Mouse (Mus musculus) E14TG2a.4 (cell line): ENCODE measurements around the gene D1Pas1.

ENCODE experiments used
- H3K27me3 ChIP-seq: 2 replicates; pipeline ENCODE4 v1.6.1; 2014; ENCODE audit warnings: low read length, control low read depth; ENCODE audit not compliant: insufficient read depth
- H3K36me3 ChIP-seq: 2 replicates; pipeline ENCODE4 v1.6.1; 2014; ENCODE audit warnings: low read length, control low read depth; ENCODE audit not compliant: insufficient read depth
- H3K4me1 ChIP-seq: replicated peaks from 2 replicates; pipeline ENCODE4 v1.6.1; 2014; ENCODE audit warnings: low read depth, low read length, control low read depth
- H3K4me3 ChIP-seq: replicated peaks from 2 replicates; pipeline ENCODE4 v1.5.1; 2014; ENCODE audit warnings: mild to moderate bottlenecking, low read length
- H3K9me3 ChIP-seq: 2 replicates; pipeline ENCODE4 v1.6.1; 2014; ENCODE audit warnings: low read length, control low read depth
- CTCF ChIP-seq: conservative IDR thresholded peaks from 2 replicates; pipeline ENCODE4 v1.5.1; 2014; ENCODE audit warnings: low read length
- NANOG ChIP-seq: IDR thresholded peaks from 2 replicates; pipeline ENCODE4 v1.6.1; 2014; ENCODE audit warnings: borderline replicate concordance, low read length, mixed read lengths
- POU5F1 ChIP-seq: IDR thresholded peaks from 2 replicates; pipeline ENCODE4 v1.6.1; 2014; ENCODE audit warnings: low read length, borderline replicate concordance

The D1Pas1 gene

DNA sequence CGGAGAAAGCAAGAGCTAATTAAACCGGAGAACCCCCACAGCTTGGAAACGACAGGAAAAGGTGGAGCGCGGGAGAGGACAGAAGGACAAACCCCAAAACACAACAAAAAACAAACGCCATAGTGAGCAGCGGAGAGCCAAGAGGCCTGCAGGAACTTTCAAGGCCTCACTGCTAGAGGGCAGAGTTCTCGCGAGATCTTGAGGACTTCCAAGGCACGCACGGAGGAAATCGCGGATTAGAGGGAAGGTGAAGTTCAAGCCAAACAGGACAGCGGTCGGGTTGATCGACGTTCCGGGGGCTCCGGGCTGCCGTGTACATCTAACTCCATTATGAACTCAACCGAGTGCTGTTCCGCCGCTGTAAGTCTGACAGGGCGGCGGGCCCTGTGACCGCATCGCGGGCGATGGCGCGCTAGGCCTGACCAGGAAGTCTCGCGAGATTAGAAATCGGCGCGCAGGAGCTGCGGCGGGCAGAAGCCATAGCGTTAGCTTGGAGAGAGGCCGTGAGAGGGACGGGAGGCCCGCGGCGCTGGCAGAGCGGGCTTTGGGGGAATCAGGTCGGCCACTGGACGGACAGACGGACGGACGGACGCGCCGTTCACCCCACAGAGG lies at the start of gene D1Pas1:
D1Pas1 (plus strand) TSS at position 216 of the 612 bp plus-strand sequence.
- H3K27me3 ChIP-seq, result no peaks in the 10 kb centered on the region
- H3K9me3 ChIP-seq, result peaks cover 12% of the 10 kb centered on the region
- H3K4me3 ChIP-seq, result peak within 1 kb of the TSS; percentile 84
- peaks cover 38% of the 10 kb centered on the region for H3K36me3 ChIP-seq
- TF ChIP-seq NANOG (no peak), CTCF (no peak), POU5F1 (no peak)
- H3K4me1 ChIP-seq, result peaks cover 41% of the 10 kb centered on the region

DNA sequence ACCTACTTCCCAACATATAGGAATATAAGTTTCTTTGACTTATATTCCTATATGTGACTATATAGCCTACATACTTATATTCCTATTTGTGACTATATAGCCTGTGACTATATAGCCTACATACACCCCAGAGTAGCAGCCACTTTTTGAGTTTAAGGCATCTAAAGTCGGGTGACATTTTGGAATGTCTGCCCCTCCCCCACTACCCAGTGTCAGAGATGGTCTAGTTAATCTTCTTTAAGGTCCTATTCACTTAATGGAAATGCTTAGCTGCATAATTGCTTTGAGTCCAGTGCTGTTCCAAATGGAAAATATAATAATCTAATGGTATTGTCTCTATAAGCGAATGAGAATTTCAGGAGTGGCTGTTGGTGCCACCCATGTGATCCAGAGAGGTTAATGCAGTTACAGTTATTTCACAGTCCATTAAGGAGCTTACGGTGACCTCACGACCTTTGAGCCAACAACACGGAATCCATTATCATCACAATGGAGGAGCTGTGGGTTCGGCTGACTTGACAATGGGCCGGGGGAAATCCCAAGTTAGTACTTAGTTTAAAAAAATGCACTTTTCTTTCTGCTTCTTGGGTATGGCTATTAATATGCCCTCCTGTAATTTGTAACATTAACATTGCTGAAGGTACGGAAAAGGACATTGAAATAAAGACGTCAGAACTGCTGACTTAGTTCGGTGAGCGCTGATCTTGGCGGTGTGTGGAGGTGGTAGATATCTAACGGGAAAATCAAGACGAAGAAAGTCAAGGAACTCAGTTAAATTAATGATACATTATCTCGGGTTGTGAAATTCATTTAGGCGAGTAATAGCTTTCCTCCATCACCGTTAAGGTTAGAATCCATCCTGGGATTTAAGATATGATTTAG lies 44.5 kb upstream of the D1Pas1 start:
- H3K36me3 ChIP-seq, result no peaks in the 10 kb centered on the region
- H3K4me1 ChIP-seq, result peaks cover 51% of the 10 kb centered on the region
- no peaks in the 10 kb centered on the region for H3K9me3 ChIP-seq
- no peak overlapping the region for H3K4me3 ChIP-seq
- no peak for TF ChIP-seq CTCF
- peak; percentile 61; the same call in 1 of the 2 replicates for TF ChIP-seq NANOG
- peak; percentile 74; the same call in 1 of the 2 replicates for TF ChIP-seq POU5F1
- H3K27me3 ChIP-seq, result no peaks in the 10 kb centered on the region

DNA sequence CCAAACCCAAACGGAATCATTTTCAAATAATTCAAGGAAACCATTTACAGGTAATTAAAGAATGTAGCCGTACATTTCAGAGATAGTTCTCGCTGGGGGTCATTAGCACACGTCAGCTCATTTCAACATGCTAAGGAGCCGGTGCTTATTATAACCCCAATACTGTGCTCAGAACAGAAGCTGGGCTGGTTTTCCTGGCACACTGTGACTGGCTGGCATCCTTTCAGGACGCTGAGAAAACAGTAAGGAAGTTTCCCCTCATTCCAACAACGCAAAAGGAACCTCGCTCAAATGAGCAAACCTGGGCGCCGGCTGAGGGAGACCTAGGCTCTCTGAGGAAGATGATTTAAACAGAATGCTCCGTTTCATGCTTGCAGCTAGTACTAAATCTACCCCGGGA lies 43.2 kb upstream of the D1Pas1 start:
- H3K9me3 ChIP-seq, result no peaks in the 10 kb centered on the region
- TF ChIP-seq NANOG, result no peak
- TF ChIP-seq POU5F1, result no peak
- TF ChIP-seq CTCF, result no peak
- H3K27me3 ChIP-seq, result no peaks in the 10 kb centered on the region
- H3K4me1 ChIP-seq, result peaks cover 50% of the 10 kb centered on the region
- no peaks in the 10 kb centered on the region for H3K36me3 ChIP-seq
- H3K4me3 ChIP-seq, result no peak overlapping the region

DNA sequence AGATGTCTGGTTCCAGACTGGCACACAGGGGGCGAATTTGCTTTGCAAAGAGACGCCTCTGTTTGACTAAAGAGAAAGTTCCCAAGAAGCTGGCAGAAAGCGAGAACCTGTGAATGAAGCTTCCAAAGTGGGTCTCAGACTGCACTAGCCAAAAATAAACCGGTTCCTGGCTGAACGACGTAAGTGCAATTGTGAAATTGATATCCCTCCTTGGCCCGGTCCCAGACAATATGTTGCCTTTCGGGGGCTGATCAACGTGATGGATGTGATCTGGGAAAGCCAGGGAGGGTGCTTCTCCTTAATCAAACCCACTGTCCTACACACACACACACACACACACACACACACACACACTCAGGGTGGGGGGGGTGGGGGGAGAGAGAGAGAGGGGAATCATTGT lies 41.8 kb upstream of the D1Pas1 start:
- H3K27me3 ChIP-seq, result no peaks in the 10 kb centered on the region
- H3K4me3 ChIP-seq, result no peak overlapping the region
- H3K4me1 ChIP-seq, result peaks cover 60% of the 10 kb centered on the region
- no peaks in the 10 kb centered on the region for H3K36me3 ChIP-seq
- TF ChIP-seq NANOG (no peak), CTCF (no peak), POU5F1 (no peak)
- H3K9me3 ChIP-seq, result no peaks in the 10 kb centered on the region

DNA sequence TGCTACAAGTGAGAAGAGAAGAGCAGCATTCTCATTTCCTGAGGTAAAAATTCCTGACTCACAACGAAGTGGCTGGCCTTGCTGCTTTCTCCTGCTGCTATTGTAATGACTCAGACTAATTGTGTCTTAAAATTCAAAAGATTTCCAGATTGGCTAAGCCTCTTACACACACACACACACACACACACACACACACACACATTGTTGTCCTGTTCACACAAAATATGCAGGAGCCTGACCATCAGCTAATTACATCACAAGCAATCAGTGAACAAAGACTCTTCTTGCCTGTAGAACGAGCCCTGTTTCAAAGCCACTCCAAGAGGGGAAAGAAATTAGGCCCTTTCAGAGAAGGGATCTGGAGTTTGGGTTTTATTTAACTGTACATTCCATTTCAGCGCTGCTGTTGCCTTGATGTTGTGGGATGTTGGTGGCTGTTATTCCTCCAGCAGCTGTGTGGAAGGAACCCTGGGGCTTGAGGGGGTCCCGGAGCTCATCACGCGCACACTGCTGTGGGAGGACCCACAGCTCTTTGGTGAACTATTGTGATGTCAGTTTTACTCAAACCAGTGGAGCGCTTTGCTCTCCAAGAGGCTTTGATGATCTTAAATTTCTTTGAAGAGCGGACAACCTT lies 40.8 kb upstream of the D1Pas1 start:
- Histone ChIP-seq H3K36me3 (no peaks in the 10 kb centered on the region), H3K27me3 (no peaks in the 10 kb centered on the region), H3K4me3 (no peak overlapping the region), H3K4me1 (peaks cover 59% of the 10 kb centered on the region), H3K9me3 (no peaks in the 10 kb centered on the region)
- TF ChIP-seq CTCF, result no peak
- no peak for TF ChIP-seq POU5F1
- no peak for TF ChIP-seq NANOG

DNA sequence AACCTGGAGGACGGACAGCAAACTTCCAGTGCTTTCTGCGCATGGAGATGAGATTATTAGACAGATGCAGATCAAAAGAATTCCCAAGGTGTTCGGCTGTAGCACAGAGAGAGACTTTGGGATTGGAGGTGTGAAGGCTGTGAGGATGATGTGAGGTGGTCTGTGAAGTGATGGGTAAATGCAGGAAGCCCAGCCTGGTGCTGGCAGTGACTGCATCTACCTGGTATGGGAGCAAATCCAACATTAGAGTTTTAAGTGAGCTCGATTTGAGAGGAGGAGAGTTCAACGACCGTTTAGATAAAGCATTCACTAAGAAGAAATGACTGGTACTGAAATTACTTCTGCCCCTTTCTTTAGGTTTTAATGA lies 40.3 kb upstream of the D1Pas1 start:
- TF ChIP-seq POU5F1 (no peak), CTCF (no peak), NANOG (no peak)
- H3K9me3 ChIP-seq, result no peaks in the 10 kb centered on the region
- H3K27me3 ChIP-seq, result no peaks in the 10 kb centered on the region
- H3K4me1 ChIP-seq, result peaks cover 55% of the 10 kb centered on the region
- no peak overlapping the region for H3K4me3 ChIP-seq
- H3K36me3 ChIP-seq, result no peaks in the 10 kb centered on the region

DNA sequence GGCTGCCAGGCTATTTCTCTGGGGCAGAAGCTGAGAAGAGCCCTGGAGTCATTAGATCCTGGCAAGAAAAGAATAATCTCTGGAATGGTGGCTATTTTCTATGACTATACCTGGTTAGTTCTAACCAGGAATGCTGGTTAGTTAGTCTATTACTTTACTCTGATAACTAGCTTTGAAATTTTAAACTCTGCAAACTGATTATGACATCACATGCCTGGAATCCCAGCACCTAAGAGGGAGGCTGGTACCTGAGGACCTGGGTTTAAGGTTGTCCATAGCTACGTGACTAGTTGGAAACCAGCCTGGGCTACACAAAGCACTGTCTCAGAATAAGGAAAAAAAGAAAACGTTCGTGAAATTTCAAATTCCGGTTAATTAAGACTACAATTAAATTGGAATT lies 39.7 kb upstream of the D1Pas1 start:
- no peaks in the 10 kb centered on the region for H3K36me3 ChIP-seq
- H3K9me3 ChIP-seq, result no peaks in the 10 kb centered on the region
- peaks cover 49% of the 10 kb centered on the region for H3K4me1 ChIP-seq
- H3K4me3 ChIP-seq, result no peak overlapping the region
- TF ChIP-seq NANOG (no peak), CTCF (no peak), POU5F1 (no peak)
- no peaks in the 10 kb centered on the region for H3K27me3 ChIP-seq

DNA sequence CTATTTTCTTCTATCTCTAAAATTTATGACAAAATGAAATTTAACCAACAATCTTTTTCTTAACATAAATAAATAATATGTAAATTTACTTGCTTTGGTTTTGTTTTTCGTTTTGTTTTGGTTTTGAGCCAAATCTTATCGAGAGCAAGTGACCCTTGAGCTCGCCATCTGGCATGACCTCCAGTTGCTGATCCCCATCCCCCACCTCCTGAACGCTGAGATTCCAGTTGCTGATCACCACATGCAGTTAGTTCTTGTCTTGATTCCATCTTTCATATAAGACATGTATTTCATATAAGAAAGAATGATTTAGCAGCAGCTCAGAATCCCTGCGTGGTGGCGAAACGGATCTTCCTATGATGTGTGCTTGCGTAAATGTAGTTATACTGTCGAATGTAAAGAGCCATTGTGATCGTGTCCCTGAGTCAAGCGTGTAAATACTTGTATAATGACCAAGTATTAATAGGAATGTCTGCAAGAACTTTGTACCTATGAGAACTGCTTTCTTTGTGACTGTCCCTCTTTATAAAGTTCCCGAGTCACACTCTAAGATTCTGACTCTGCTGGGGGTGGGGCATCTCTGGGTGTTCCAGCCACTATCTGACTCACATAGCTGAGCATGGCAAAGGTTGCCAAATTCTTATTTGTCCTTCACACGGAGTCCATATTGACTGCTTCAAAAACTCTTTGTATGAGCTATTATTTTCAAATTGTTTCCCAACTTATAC lies 36.9 kb upstream of the D1Pas1 start:
- no peaks in the 10 kb centered on the region for H3K27me3 ChIP-seq
- H3K36me3 ChIP-seq, result no peaks in the 10 kb centered on the region
- H3K4me1 ChIP-seq, result peaks cover 36% of the 10 kb centered on the region
- no peak overlapping the region for H3K4me3 ChIP-seq
- H3K9me3 ChIP-seq, result no peaks in the 10 kb centered on the region
- TF ChIP-seq NANOG (no peak), POU5F1 (no peak), CTCF (no peak)

DNA sequence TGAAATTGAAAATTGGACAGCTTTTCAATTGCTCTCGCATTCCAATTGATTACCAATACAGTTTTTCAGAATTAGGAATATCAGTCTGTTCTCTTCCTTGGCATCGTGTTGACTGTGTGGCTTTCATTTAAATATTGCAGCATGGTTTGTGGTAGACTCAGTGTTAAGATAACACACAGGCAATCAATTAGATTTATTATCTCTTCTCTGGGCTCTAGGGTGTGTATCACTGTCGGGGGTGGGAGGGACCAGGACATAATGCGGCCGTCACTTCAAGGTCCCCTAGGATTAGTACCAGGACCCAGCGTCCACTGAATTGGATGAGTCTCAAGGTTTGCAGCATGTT lies 36.4 kb upstream of the D1Pas1 start:
- Histone ChIP-seq H3K27me3 (no peaks in the 10 kb centered on the region), H3K9me3 (no peaks in the 10 kb centered on the region), H3K4me3 (no peak overlapping the region), H3K4me1 (peaks cover 35% of the 10 kb centered on the region), H3K36me3 (no peaks in the 10 kb centered on the region)
- TF ChIP-seq POU5F1, result no peak
- TF ChIP-seq NANOG, result no peak
- TF ChIP-seq CTCF, result no peak
